Mouse (Mus musculus): ENCODE results near the gene Kmo.

- TF ChIP-seq CTCF (IDR thresholded peaks at IDR 0.05) (no peak), EP300 (IDR thresholded peaks at IDR 0.05; ENCODE audit: insufficient read depth, low read depth, low read length) (no peak), POLR2A (IDR thresholded peaks at IDR 0.05; ENCODE audit: insufficient read depth, low read depth, low read length) (no peak)
These were observed 23.5 kb downstream of the Kmo start for GRCm38 (mm10) chr1:175643496-175644265.
